In genomic region chr5:108694352-108695261, GRCm38 (mm10) we compare ENCODE assay signal across 8 mouse cellular contexts. TPM values are rescaled to one million over a fixed set of nuclear protein-coding genes. Genes with fewer than 3 reads are reported as not detected.
DNase-seq lines count a peak whose midpoint lies in the region; ATAC-seq lines count a peak whose summit lies in the region.

No protein-coding gene starts in this region.

- peak; percentile 36 for DNase-seq in right cerebral cortex, postnatal 14 days
- DNase-seq in right cerebral cortex, postnatal 25 days = no peak
- DNase-seq in heart, postnatal 36 days = peak; percentile 29 to 38
- peak; percentile 73 for DNase-seq in limb, embryonic 10.5 days (ENCODE audit: low spot score)
- peak; percentile 44 for DNase-seq in mesoderm, embryonic 11.5 days (ENCODE audit: low read depth, low spot score)
- no peak for DNase-seq in frontal cortex, postnatal 14 days (ENCODE audit: low spot score in 2 of 2)

- peak overlapping the region; percentile 75 for H3K4me2 ChIP-seq in embryonic facial prominence, embryonic 12.5 days (replicated peaks)
- peak overlapping the region; percentile 76 for H3K4me2 ChIP-seq in stomach, embryonic 14.5 days (replicated peaks; ENCODE audit: low read depth, low read length)

- H3K4me1 ChIP-seq in embryonic facial prominence, embryonic 12.5 days = peaks cover 59% of the 10 kb centered on the region
- H3K4me1 ChIP-seq in limb, embryonic 10.5 days = peaks cover 71% of the 10 kb centered on the region
- peaks cover 36% of the 10 kb centered on the region; the same call in 1 of the 2 replicates for H3K4me1 ChIP-seq in stomach, embryonic 14.5 days (ENCODE audit: control insufficient read depth, insufficient read depth, low read length)

- peak; percentile 53 for ATAC-seq in embryonic facial prominence, embryonic 12.5 days (ENCODE audit: insufficient number of reproducible peaks, insufficient read depth, low FRiP score, low TSS enrichment)
- peak; percentile 35 for ATAC-seq in stomach, embryonic 14.5 days (ENCODE audit: insufficient number of reproducible peaks, insufficient read depth, low FRiP score, low read depth)

- intact Hi-C loops in heart, postnatal 36 days (cut with DNase I) = no loop called here

- H3K27ac ChIP-seq in embryonic facial prominence, embryonic 12.5 days = peak overlapping the region; percentile 73
- H3K27ac ChIP-seq in limb, embryonic 10.5 days = peak overlapping the region; percentile 94
- peak overlapping the region; percentile 45; the same call in 1 of the 2 replicates for H3K27ac ChIP-seq in stomach, embryonic 14.5 days (ENCODE audit: low read length)

- peak overlapping the region; percentile 81 for H3K4me3 ChIP-seq in embryonic facial prominence, embryonic 12.5 days
- H3K4me3 ChIP-seq in limb, embryonic 10.5 days = peak overlapping the region; percentile 88
- peak overlapping the region; percentile 77 for H3K4me3 ChIP-seq in stomach, embryonic 14.5 days (ENCODE audit: low read depth, low read length)

- peaks cover 11% of the 10 kb centered on the region; the same call in 1 of the 2 replicates for H3K36me3 ChIP-seq in embryonic facial prominence, embryonic 12.5 days
- H3K36me3 ChIP-seq in limb, embryonic 10.5 days = peaks cover 36% of the 10 kb centered on the region
- H3K36me3 ChIP-seq in stomach, embryonic 14.5 days (ENCODE audit: control insufficient read depth, insufficient read depth, low read length) = no peaks in the 10 kb centered on the region

- H3K27me3 ChIP-seq in embryonic facial prominence, embryonic 12.5 days = no peaks in the 10 kb centered on the region
- peaks cover 18% of the 10 kb centered on the region for H3K27me3 ChIP-seq in limb, embryonic 10.5 days (ENCODE audit: low read depth, poor library complexity, severe bottlenecking)
- H3K27me3 ChIP-seq in stomach, embryonic 14.5 days (ENCODE audit: control insufficient read depth, insufficient read depth, low read length) = no peaks in the 10 kb centered on the region

- no peaks in the 10 kb centered on the region for H3K9me3 ChIP-seq in embryonic facial prominence, embryonic 12.5 days
- no peaks in the 10 kb centered on the region for H3K9me3 ChIP-seq in limb, embryonic 10.5 days (replicated peaks)
- no peaks in the 10 kb centered on the region for H3K9me3 ChIP-seq in stomach, embryonic 14.5 days (ENCODE audit: control insufficient read depth, low read depth, low read length)

- peak overlapping the region; percentile 93 for H3K9ac ChIP-seq in embryonic facial prominence, embryonic 12.5 days
- H3K9ac ChIP-seq in stomach, embryonic 14.5 days (replicated peaks; ENCODE audit: low read depth, low read length) = peak overlapping the region; percentile 81

- WGBS in embryonic facial prominence, embryonic 12.5 days = 1% methylated on average over 98 of the region's 99 CpGs
- under 1% methylated on average over 99 of the region's 99 CpGs for WGBS in limb, embryonic 10.5 days
- WGBS in stomach, embryonic 14.5 days = under 1% methylated on average over 70 of the region's 99 CpGs

RNA-seq across cellular contexts. Expression of gene Fgfrl1, which starts 2.4 kb away (rescaled TPM):
- 45.4 and 46.8 TPM in 2 replicates for polyA plus RNA-seq in embryonic facial prominence, embryonic 12.5 days (2016; fragmentation: Nextera tagmentation; extraction: Ambion mirVana)
- total RNA-seq in heart, postnatal 36 days (2021) = 10 to 100 TPM; 21.5 to 23.6 TPM
- 35.9 and 43.1 TPM in 2 replicates for polyA plus RNA-seq in limb, embryonic 10.5 days (2016; fragmentation: Nextera tagmentation; extraction: Ambion mirVana)
- polyA plus RNA-seq in stomach, embryonic 14.5 days (2014; fragmentation: Nextera tagmentation; extraction: Ambion mirVana) = 13.0 and 17.1 TPM in 2 replicates

RNA-seq across cellular contexts. Expression of gene Slc26a1, which starts 19.2 kb away (rescaled TPM):
- polyA plus RNA-seq in embryonic facial prominence, embryonic 12.5 days (2016; fragmentation: Nextera tagmentation; extraction: Ambion mirVana) = 1.3 and 1.8 TPM in 2 replicates
- not detected for total RNA-seq in heart, postnatal 36 days (2021)
- 0.43 and 0.61 TPM in 2 replicates for polyA plus RNA-seq in limb, embryonic 10.5 days (2016; fragmentation: Nextera tagmentation; extraction: Ambion mirVana)
- 1.1 and 1.9 TPM in 2 replicates for polyA plus RNA-seq in stomach, embryonic 14.5 days (2014; fragmentation: Nextera tagmentation; extraction: Ambion mirVana)

RNA-seq across cellular contexts. Expression of gene Dgkq, which starts 25.1 kb away (rescaled TPM):
- 16.6 and 18.8 TPM in 2 replicates for polyA plus RNA-seq in embryonic facial prominence, embryonic 12.5 days (2016; fragmentation: Nextera tagmentation; extraction: Ambion mirVana)
- 1 to 10 TPM; 8.9 TPM for total RNA-seq in heart, postnatal 36 days (2021)
- 10.6 and 13.4 TPM in 2 replicates for polyA plus RNA-seq in limb, embryonic 10.5 days (2016; fragmentation: Nextera tagmentation; extraction: Ambion mirVana)
- polyA plus RNA-seq in stomach, embryonic 14.5 days (2014; fragmentation: Nextera tagmentation; extraction: Ambion mirVana) = 9.1 and 11.6 TPM in 2 replicates

RNA-seq across cellular contexts. Expression of gene Idua, which starts 34.5 kb away (rescaled TPM):
- polyA plus RNA-seq in embryonic facial prominence, embryonic 12.5 days (2016; fragmentation: Nextera tagmentation; extraction: Ambion mirVana) = 13.4 and 14.5 TPM in 2 replicates
- 10 to 100 TPM; 21.6 to 21.8 TPM for total RNA-seq in heart, postnatal 36 days (2021)
- 9.6 and 11.8 TPM in 2 replicates for polyA plus RNA-seq in limb, embryonic 10.5 days (2016; fragmentation: Nextera tagmentation; extraction: Ambion mirVana)
- 13.4 and 18.0 TPM in 2 replicates for polyA plus RNA-seq in stomach, embryonic 14.5 days (2014; fragmentation: Nextera tagmentation; extraction: Ambion mirVana)

Comparison
In these comparisons a context has a peak if more than half of its experiments do, and no peak if none do; other contexts are left out.
1. DNase-seq: peak in right cerebral cortex, postnatal 14 days (single experiment), heart, postnatal 36 days (2 of 2), limb, embryonic 10.5 days (single experiment) and mesoderm, embryonic 11.5 days (single experiment); none in right cerebral cortex, postnatal 25 days (single experiment) and frontal cortex, postnatal 14 days (0 of 2).
2. Peak in every context shown above with its lines, with median percentiles within 50 percentile points of each other: H3K27ac ChIP-seq and H3K4me3 ChIP-seq.